In the genomic region with DNA sequence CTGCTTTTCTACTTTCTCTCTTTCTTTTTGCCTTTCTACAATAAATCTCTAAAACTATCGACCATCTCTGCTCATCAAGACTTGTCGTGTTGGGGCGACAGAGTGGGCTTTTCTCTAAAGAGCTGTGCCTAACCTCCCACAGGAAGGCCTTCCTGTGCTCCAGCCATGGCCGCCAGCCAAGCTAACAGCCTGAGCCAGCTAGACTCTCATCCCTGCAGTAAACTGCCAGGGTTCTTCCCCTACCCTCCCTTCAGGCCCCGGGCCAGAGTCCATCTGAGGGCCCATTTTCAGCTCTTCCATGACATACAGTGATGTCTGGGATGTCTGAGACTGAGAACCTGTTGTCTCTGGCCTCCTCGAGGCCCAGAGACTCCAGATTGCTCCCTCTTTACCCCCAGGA, we compare ENCODE assay signal across 12 mouse cellular contexts.
DNase-seq lines count a peak whose midpoint lies in the region; ATAC-seq and TF ChIP-seq lines count a peak whose summit lies in the region.
"Had no signal": no experiment of that assay in that cellular context is flagged by ENCODE, and none has a peak within 500 bp of the region (broad histone marks: within the 10 kb centered on the region; RNA-seq: fewer than 3 reads in every experiment).

No protein-coding gene starts in this region.

- no peak for ATAC-seq in midbrain, embryonic 16.5 days
- ATAC-seq: midbrain, embryonic 13.5 days had no signal

- TF ChIP-seq EP300 in heart, adult 2 months (IDR thresholded peaks at IDR 0.05; ENCODE audit: insufficient read depth, low read depth, low read length) = no peak

- H3K4me3 ChIP-seq in heart, adult 2 months = no peak overlapping the region
- no peak overlapping the region for H3K4me3 ChIP-seq in midbrain, embryonic 16.5 days (ENCODE audit: low read depth, low read length)
- H3K4me3 ChIP-seq: limb, embryonic 15.5 days; midbrain, embryonic 13.5 days had no signal

- TF ChIP-seq POLR2A in heart, adult 2 months (IDR thresholded peaks at IDR 0.05; ENCODE audit: insufficient read depth, low read depth, low read length) = no peak

- no peak overlapping the region for H3K9ac ChIP-seq in heart, adult 2 months (ENCODE audit: low read depth, low read length)
- H3K9ac ChIP-seq in midbrain, embryonic 16.5 days (ENCODE audit: low read depth, low read length) = no peak overlapping the region
- H3K9ac ChIP-seq: limb, embryonic 15.5 days; midbrain, embryonic 13.5 days had no signal

- intact Hi-C loops in heart, adult 2 months (cut with DNase I) = no loop called here

- TF ChIP-seq CTCF in heart, adult 2 months (IDR thresholded peaks at IDR 0.05) = no peak

- no peaks in the 10 kb centered on the region for H3K9me3 ChIP-seq in midbrain, embryonic 16.5 days (replicated peaks; ENCODE audit: control insufficient read depth, low read length, poor library complexity, severe bottlenecking)
- H3K9me3 ChIP-seq: limb, embryonic 15.5 days; midbrain, embryonic 13.5 days had no signal

- H3K4me1 ChIP-seq in heart, adult 2 months (ENCODE audit: control insufficient read depth, insufficient read depth, low read length) = no peaks in the 10 kb centered on the region
- no peaks in the 10 kb centered on the region for H3K4me1 ChIP-seq in midbrain, embryonic 16.5 days (ENCODE audit: control insufficient read depth, insufficient read depth, low read length)
- H3K4me1 ChIP-seq: limb, embryonic 15.5 days; midbrain, embryonic 13.5 days had no signal

- no peak overlapping the region for H3K27ac ChIP-seq in heart, adult 2 months
- H3K27ac ChIP-seq in midbrain, embryonic 16.5 days (ENCODE audit: low read length) = no peak overlapping the region
- H3K27ac ChIP-seq: limb, embryonic 15.5 days; midbrain, embryonic 13.5 days had no signal

- H3K79me2 ChIP-seq in heart, adult 2 months (replicated peaks; ENCODE audit: control insufficient read depth, insufficient read depth, low read length) = no peaks in the 10 kb centered on the region

- H3K4me2 ChIP-seq in midbrain, embryonic 16.5 days (ENCODE audit: low read length) = no peak overlapping the region
- H3K4me2 ChIP-seq: limb, embryonic 15.5 days; midbrain, embryonic 13.5 days had no signal

- peak; percentile 35 to 37 for DNase-seq in heart, adult 2 months
- DNase-seq in heart, adult 8-10 months (ENCODE audit: low spot score) = no peak
- DNase-seq in ovary, postnatal 36 days (ENCODE audit: low spot score) = peak; percentile 46
- DNase-seq in ovary, adult 18-20 months (ENCODE audit: low spot score) = no peak
- DNase-seq in cerebellum, postnatal 25 days = peak; percentile 77 to 86
- peak; percentile 13 to 16 for DNase-seq in kidney, postnatal 4 days
- DNase-seq: lung, postnatal 14 days; right cerebral cortex, postnatal 14 days had no signal

- 37% methylated on average over 6 of the region's 6 CpGs for WGBS in heart, adult 2 months
- 90% methylated on average over 6 of the region's 6 CpGs for WGBS in midbrain, embryonic 16.5 days

- H3K27me3 ChIP-seq in heart, adult 2 months (ENCODE audit: control insufficient read depth, insufficient read depth, low read length) = no peaks in the 10 kb centered on the region
- no peaks in the 10 kb centered on the region for H3K27me3 ChIP-seq in midbrain, embryonic 16.5 days (ENCODE audit: control insufficient read depth, insufficient read depth, low read depth, low read length)
- H3K27me3 ChIP-seq: CH12.LX; limb, embryonic 15.5 days; midbrain, embryonic 13.5 days had no signal

- H3K36me3 ChIP-seq in heart, adult 2 months (ENCODE audit: control insufficient read depth, insufficient read depth, low read length) = no peaks in the 10 kb centered on the region
- H3K36me3 ChIP-seq in midbrain, embryonic 16.5 days (ENCODE audit: control insufficient read depth, insufficient read depth, low read length) = no peaks in the 10 kb centered on the region
- H3K36me3 ChIP-seq: limb, embryonic 15.5 days; midbrain, embryonic 13.5 days had no signal

Comparison
In these comparisons a context has a peak if more than half of its experiments do, and no peak if none do; other contexts are left out.
1. DNase-seq: peak in heart, adult 2 months (2 of 2), ovary, postnatal 36 days (single experiment), cerebellum, postnatal 25 days (2 of 2) and kidney, postnatal 4 days (2 of 2); none in heart, adult 8-10 months (single experiment) and ovary, adult 18-20 months (single experiment).